Mouse (Mus musculus) C2C12 (cell line): ENCODE data around the gene Lrmda. TPM values are rescaled to one million over a fixed set of nuclear protein-coding genes. Genes with fewer than 3 reads are reported as not detected.

Experiments used
- H3K27me3 ChIP-seq: one replicate; pipeline ENCODE4 v1.6.1; 2011; ENCODE audit not compliant: control insufficient read depth, insufficient read depth, insufficient read length
- H3K36me3 ChIP-seq: one replicate; pipeline ENCODE4 v1.6.1; 2011; ENCODE audit not compliant: control insufficient read depth, insufficient read depth
- H3K4me3 ChIP-seq: one replicate; pipeline ENCODE4 v1.5.1; 2011; ENCODE audit warnings: mild to moderate bottlenecking, control low read depth; ENCODE audit not compliant: poor library complexity, insufficient read depth, severe bottlenecking
- H3K79me2 ChIP-seq: one replicate; pipeline ENCODE4 v1.6.1; 2011; ENCODE audit not compliant: control insufficient read depth, insufficient read depth
- H3K79me3 ChIP-seq: one replicate; pipeline ENCODE4 v1.6.1; 2011; ENCODE audit warnings: low read depth, control low read depth
- H3ac ChIP-seq: one replicate; pipeline ENCODE3; 2011; ENCODE audit warnings: low read depth; ENCODE audit not compliant: control insufficient read depth, insufficient read length
- CEBPB ChIP-seq: IDR thresholded peaks from one replicate; pipeline ENCODE4 v1.6.1; 2011; ENCODE audit warnings: low read depth, mild to moderate bottlenecking, control low read depth, moderate library complexity
- CTCF ChIP-seq: IDR thresholded peaks from one replicate; pipeline ENCODE4 v1.5.1; 2011; ENCODE audit not compliant: control insufficient read depth, insufficient read depth, insufficient read length
- FOSL1 ChIP-seq: IDR thresholded peaks from one replicate; pipeline ENCODE4 v1.8.0; 2011; ENCODE audit warnings: mild to moderate bottlenecking, low read length; ENCODE audit not compliant: poor library complexity, insufficient read depth, severe bottlenecking
- MAX ChIP-seq: IDR thresholded peaks from one replicate; pipeline ENCODE4 v1.6.1; 2011; ENCODE audit warnings: mild to moderate bottlenecking, control low read depth
- MYOD1 ChIP-seq: IDR thresholded peaks from one replicate; pipeline ENCODE4 v1.6.1; 2011; ENCODE audit warnings: low read depth; ENCODE audit not compliant: control insufficient read depth, insufficient read length
- MYOG ChIP-seq: IDR thresholded peaks from one replicate; pipeline ENCODE4 v1.6.1; 2011; ENCODE audit not compliant: control insufficient read depth, insufficient read length; ENCODE audit errors: extremely low read depth
- USF1 ChIP-seq: IDR thresholded peaks from one replicate; pipeline ENCODE4 v1.6.1; 2011; ENCODE audit warnings: low read depth, mild to moderate bottlenecking, control low read depth, moderate library complexity
- polyA plus RNA-seq: library from polyadenylated mRNA; unstranded; fragments of >200 nt; fragmentation: generic; extraction: Trizol; gene quantifications from one replicate; pipeline ENCODE4 v1.2.1, GENCODE M21; 2012; ENCODE audit warnings: missing spikeins

The Lrmda gene
- polyA plus RNA-seq, 1 experiment = not detected

DNA sequence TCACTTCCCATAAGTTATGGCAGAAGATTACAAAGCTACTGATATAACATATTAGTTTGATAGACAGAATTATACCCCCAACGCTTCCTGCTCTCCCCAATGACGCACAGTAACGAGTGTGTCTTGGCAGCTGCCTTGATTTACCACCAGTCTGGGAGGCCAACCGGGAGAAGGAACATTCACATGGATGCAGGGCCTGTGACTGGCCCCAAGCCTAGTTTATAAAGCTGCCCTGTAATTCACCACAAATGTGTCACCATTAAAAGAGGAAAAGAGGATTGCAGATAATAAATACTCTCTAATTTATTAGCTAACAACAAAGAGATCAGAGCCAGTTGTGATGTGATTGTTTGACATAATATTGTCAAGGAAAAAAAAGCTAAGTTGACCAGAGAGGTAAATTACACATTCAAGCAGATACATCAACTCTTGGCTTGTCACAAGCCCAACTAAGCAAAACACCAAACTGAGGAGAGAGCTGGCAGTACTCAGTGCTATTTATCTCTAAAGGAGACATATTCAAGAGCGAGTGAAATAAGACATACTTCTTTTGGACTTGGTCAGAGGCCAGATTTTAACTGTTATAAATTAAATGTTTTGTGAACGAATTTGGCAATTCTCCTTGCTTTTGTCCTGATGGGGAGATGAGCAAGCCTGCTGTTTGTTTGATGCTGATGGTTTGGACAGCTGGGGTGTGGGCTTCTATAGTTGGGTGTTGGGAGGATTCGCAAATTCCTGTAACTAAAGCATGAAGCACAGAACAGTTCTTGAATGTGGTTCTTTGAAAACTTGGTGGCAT is 740.9 kb downstream of the Lrmda start:
- Histone ChIP-seq H3K4me3 (no peak overlapping the region), H3K27me3 (no peaks in the 10 kb centered on the region), H3K79me3 (no peaks in the 10 kb centered on the region), H3ac (no peak overlapping the region), H3K36me3 (no peaks in the 10 kb centered on the region), H3K79me2 (no peaks in the 10 kb centered on the region)
- TF ChIP-seq USF1 (no peak), MYOD1 (no peak), FOSL1 (no peak), CEBPB (no peak)

DNA sequence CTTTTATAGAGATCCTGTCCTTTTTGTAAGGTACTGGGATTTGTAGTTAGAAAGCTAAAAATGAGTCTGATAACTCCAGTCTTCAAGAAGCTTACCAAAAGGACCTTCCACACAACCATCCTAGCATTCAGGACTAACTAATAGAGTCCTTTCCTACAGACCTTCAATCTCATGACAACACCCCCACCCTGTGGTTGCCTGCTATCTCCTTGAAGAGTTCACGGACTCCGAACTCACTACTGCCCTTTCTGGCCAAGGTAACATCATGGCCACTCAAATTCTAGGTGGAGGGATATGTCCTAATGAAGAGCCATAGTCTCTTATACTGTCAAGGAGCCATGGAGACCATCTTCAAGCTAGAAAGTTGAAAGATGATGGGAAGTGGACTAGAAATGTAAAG is 762.2 kb downstream of the Lrmda start:
- H3K79me2 ChIP-seq = no peaks in the 10 kb centered on the region
- no peaks in the 10 kb centered on the region for H3K36me3 ChIP-seq
- H3K79me3 ChIP-seq = no peaks in the 10 kb centered on the region
- H3K27me3 ChIP-seq = no peaks in the 10 kb centered on the region
- TF ChIP-seq CTCF = no peak
- no peak for TF ChIP-seq USF1
- TF ChIP-seq CEBPB = no peak
- TF ChIP-seq MYOG = no peak
- no peak overlapping the region for H3K4me3 ChIP-seq
- no peak overlapping the region for H3ac ChIP-seq

DNA sequence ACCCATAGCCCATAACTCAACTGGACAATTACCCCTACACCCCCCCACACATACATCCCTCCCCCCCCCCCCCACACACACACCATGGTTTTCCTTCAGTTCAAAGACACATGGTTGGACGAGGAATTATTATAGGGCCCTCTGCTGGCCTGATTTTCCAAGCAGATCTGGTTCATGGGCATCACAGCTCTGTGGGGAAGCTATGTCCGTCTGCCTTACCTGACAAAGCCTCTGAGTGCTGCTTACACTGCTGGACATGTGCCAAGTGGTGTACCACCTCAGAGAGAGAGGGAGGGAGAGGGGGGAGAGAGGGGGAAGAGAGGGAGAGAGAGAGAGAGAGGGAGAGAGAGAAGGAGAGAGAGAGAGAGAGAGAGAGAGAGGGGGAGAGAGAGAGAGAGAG is 762.9 kb downstream of the Lrmda start:
- Histone ChIP-seq H3K79me2 (no peaks in the 10 kb centered on the region), H3K79me3 (no peaks in the 10 kb centered on the region), H3K36me3 (no peaks in the 10 kb centered on the region), H3K4me3 (no peak overlapping the region), H3ac (no peak overlapping the region), H3K27me3 (no peaks in the 10 kb centered on the region)
- TF ChIP-seq MAX = no peak
- no peak for TF ChIP-seq MYOG
- no peak for TF ChIP-seq CEBPB

DNA sequence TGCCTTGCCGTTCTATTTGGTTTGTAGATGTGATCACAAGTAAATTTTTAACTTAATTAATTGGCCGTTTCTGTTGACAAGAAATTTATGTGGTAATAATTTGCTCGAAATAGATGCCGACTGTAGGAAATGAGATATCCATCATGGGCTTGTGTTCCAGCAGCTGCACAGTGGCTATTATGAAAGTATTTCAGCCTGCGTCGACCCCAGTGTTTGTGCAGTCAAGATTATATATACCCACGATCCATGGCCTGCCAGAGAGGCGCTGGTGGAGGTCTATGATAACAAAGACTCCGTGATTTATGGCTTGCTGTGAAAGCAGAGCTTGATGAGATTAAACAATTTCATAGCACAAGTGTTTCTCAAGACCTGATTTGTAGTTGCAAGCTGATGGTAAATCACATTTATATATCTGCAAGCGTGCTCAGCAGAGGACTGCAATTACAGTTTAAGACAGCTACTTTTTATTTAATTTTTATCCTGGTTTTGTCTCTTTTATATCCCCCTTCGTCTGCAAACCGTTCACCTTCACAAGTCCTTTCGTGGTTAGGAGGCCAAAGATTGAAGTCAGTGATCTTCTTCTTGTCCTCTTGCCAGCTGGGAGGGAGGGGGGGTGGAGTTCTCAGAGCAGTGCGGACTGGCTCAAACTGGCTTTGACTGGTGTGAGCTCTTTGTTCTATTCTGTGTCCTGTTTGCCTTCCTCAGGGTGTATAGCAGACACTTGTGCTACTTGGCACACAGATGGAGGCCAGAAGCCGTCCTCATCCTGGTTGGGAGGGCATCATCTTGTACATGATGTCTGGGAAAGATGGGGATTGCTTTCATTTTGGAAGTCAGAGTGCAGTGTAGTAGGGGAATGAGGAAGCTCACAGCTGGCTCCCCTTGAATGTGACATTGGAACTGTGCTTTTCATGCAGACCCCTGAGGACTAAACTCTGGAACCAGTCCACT is 764.0 kb downstream of the Lrmda start:
- Histone ChIP-seq H3ac (no peak overlapping the region), H3K79me3 (no peaks in the 10 kb centered on the region), H3K79me2 (no peaks in the 10 kb centered on the region), H3K4me3 (no peak overlapping the region), H3K27me3 (no peaks in the 10 kb centered on the region), H3K36me3 (no peaks in the 10 kb centered on the region)
- no peak for TF ChIP-seq MAX
- no peak for TF ChIP-seq MYOG
- TF ChIP-seq MYOD1 = no peak
- no peak for TF ChIP-seq CEBPB
- TF ChIP-seq CTCF = no peak
- TF ChIP-seq USF1 = no peak
- no peak for TF ChIP-seq FOSL1

DNA sequence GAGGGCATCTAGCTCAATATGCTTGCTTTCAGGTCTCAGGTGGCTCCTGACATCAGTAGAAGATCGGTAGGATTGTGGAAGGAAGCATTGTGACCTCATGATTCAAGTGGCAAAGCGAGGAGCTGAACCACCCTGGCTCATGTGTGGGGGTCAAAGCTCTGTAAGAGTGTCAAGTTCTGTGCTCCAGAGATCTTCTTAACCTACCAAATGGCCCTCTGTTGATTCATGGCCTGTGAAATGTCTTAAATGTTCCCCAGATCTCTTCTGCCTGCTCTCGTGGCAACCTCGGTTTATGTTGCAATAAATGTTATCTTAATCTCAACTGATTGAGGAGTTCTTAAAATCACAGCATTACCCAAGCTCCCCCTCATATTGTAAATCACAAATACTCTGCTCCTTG is 780.5 kb downstream of the Lrmda start:
- H3K79me3 ChIP-seq = no peaks in the 10 kb centered on the region
- no peak overlapping the region for H3K4me3 ChIP-seq
- H3K79me2 ChIP-seq = no peaks in the 10 kb centered on the region
- H3ac ChIP-seq = no peak overlapping the region
- no peaks in the 10 kb centered on the region for H3K36me3 ChIP-seq
- no peaks in the 10 kb centered on the region for H3K27me3 ChIP-seq
- TF ChIP-seq MYOD1 = no peak
- TF ChIP-seq MAX = no peak
- TF ChIP-seq CEBPB = no peak
- no peak for TF ChIP-seq USF1
- TF ChIP-seq CTCF = no peak
